Mouse (Mus musculus): ENCODE results near the gene Akap6.

GRCm38 (mm10) chr12:53124131-53124530 is 424.9 kb downstream of the Akap6 start:
- TF ChIP-seq POLR2A (IDR thresholded peaks at IDR 0.05; ENCODE audit: insufficient read length, low read depth) (no peak), USF1 (IDR thresholded peaks at IDR 0.05; ENCODE audit: low read depth) (no peak), MYOG (IDR thresholded peaks at IDR 0.05; ENCODE audit: control insufficient read depth in 1 of 3, insufficient read depth in 1 of 3, insufficient read length in 2 of 3, low read depth in 2 of 3) (no peak), TCF3 (IDR thresholded peaks at IDR 0.05; ENCODE audit: insufficient read length, low read depth) (no peak), TCF12 (IDR thresholded peaks at IDR 0.05; ENCODE audit: insufficient read depth, poor library complexity, severe bottlenecking) (no peak), SRF (IDR thresholded peaks at IDR 0.05; ENCODE audit: control insufficient read depth, insufficient read length, low read depth) (no peak), REST (IDR thresholded peaks at IDR 0.05; ENCODE audit: insufficient read depth, insufficient read length) (no peak)

All from myocyte (in vitro differentiated cells).